Mouse (Mus musculus) MN1 (cell line): ENCODE data around the gene Mmp24.

Experiments
- DNase-seq: peaks from one replicate; pipeline ENCODE4 v3.0.0-alpha.2; 2016; ENCODE audit warnings: low spot score

The Mmp24 gene

GRCm38 (mm10) chr2:155860102-155860501, 85.0 kb downstream of the Mmp24 start:
- DNase-seq = no peak

- DNase-seq = no peak
Observed at GRCm38 (mm10) chr2:155861581-155861980, 86.4 kb downstream of the Mmp24 start.

- no peak for DNase-seq
Observed at GRCm38 (mm10) chr2:155862573-155863300, 87.6 kb downstream of the Mmp24 start.

- no peak for DNase-seq
Observed at GRCm38 (mm10) chr2:155863301-155863867, 88.2 kb downstream of the Mmp24 start.
